Mouse (Mus musculus) embryonic facial prominence, embryonic 12.5 days (tissue): Measurements from ENCODE around the gene Gpr84. TPM values are rescaled to one million over a fixed set of nuclear protein-coding genes. Genes with fewer than 3 reads are reported as not detected.

Source experiments
- ATAC-seq: fragments of 200-750 bp; cut with Nextera tagmentation; 2 replicates; pipeline ENCODE4 v1.8.0; 2017; ENCODE audit not compliant: insufficient number of reproducible peaks, insufficient read depth, low FRiP score, low TSS enrichment
- H3K27ac ChIP-seq: fragments of 300-500 bp; sonication (generic); 2 replicates; pipeline ENCODE4 v1.5.1; 2016; ENCODE audit warnings: mild to moderate bottlenecking
- H3K27me3 ChIP-seq: fragments of 300-500 bp; sonication (generic); 2 replicates; pipeline ENCODE4 v1.6.1; 2016; ENCODE audit warnings: mild to moderate bottlenecking, moderate library complexity
- H3K36me3 ChIP-seq: fragments of 300-500 bp; sonication (generic); 2 replicates; pipeline ENCODE4 v1.6.1; 2016; ENCODE audit warnings: mild to moderate bottlenecking
- H3K4me1 ChIP-seq: fragments of 300-500 bp; sonication (generic); 2 replicates; pipeline ENCODE4 v1.6.1; 2016
- H3K4me2 ChIP-seq: fragments of 300-500 bp; sonication (generic); replicated peaks from 2 replicates; pipeline ENCODE4 v1.6.1; 2016; ENCODE audit warnings: mild to moderate bottlenecking, moderate library complexity
- H3K4me3 ChIP-seq: fragments of 300-500 bp; sonication (generic); 2 replicates; pipeline ENCODE4 v1.5.1; 2016; ENCODE audit warnings: mild to moderate bottlenecking
- H3K9ac ChIP-seq: fragments of 300-500 bp; sonication (generic); 2 replicates; pipeline ENCODE4 v1.6.1; 2016; ENCODE audit warnings: mild to moderate bottlenecking, moderate library complexity
- H3K9me3 ChIP-seq: fragments of 300-500 bp; sonication (generic); 2 replicates; pipeline ENCODE4 v1.6.1; 2016; ENCODE audit warnings: mild to moderate bottlenecking, moderate library complexity
- WGBS: fragments of 180-500 bp; shearing (Covaris S2); methylation state at CpG from one replicate; pipeline ENCODE4 v1.1.7; 2016; 5-methylcytosine and 5-hydroxymethylcytosine counted together
- polyA plus RNA-seq: library from polyadenylated mRNA; unstranded; fragments of >200 nt; fragmentation: Nextera tagmentation; extraction: Ambion mirVana; gene quantifications from 2 replicates; pipeline ENCODE4 v1.2.1, GENCODE M21; 2016

The Gpr84 gene
- polyA plus RNA-seq, 1 experiment from 2014 or later, result 0.67 TPM

DNA sequence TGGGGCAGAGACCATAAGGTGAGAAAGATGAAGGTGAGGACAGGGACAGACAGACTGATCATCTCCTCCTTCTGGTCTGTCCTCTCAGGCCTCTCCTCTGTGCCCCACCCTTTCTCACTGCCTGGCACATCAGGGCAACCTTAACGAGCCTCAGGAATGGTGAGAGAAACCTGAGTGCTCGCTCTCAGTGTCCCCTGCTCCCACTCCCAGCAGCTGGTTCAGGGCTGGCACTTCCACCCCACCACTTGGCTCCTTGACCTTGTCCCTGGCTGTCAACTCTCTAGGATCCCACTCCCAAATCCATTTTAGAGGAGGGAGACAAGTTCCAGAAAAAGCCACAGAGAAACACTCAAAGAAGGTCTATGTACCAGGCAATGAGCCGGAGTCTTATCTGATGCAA lies 24.6 kb upstream of the Gpr84 start:
- Histone ChIP-seq H3K4me1 (peaks cover 53% of the 10 kb centered on the region), H3K9ac (no peak overlapping the region)

DNA sequence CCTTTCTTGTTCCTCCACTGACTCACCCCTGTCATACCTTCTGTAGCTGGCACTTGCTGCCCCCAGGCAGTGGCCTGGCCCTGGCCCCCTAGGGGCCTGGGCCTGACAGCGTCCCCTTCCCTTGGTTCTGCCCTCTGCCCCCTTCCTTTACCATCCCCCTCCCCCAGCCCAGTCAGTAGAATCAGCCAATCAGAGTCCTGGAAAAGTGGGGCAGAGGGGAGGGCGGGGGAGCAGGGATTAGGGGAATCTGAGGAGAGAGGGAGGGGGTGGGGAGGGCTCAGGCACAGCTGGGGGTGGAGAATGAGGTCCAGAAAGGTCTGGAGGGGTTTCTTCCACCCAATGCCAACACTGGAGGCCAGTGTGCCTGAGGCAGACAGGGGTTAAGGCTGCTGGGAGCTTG lies 23.8 kb upstream of the Gpr84 start:
- peaks cover 5% of the 10 kb centered on the region; the same call in 1 of the 2 replicates for H3K27me3 ChIP-seq
- WGBS, result 10% methylated on average over 2 of the region's 2 CpGs
- H3K4me3 ChIP-seq, result no peak overlapping the region
- no peak overlapping the region for H3K27ac ChIP-seq
- H3K36me3 ChIP-seq, result no peaks in the 10 kb centered on the region
- no peak overlapping the region for H3K9ac ChIP-seq
- H3K4me1 ChIP-seq, result peaks cover 49% of the 10 kb centered on the region
- no peaks in the 10 kb centered on the region for H3K9me3 ChIP-seq
- no peak for ATAC-seq
- H3K4me2 ChIP-seq, result peak overlapping the region; percentile 1; the same call in 1 of the 2 replicates

More for the DNA sequence above, 24.6 kb upstream of the Gpr84 start:
- H3K4me3 ChIP-seq, result no peak overlapping the region
- H3K27me3 ChIP-seq, result peaks cover 10% of the 10 kb centered on the region; the same call in 1 of the 2 replicates
- 0 out of 2 replicates have a peak overlapping the region, but pooled peaks have one; percentile 58 for H3K27ac ChIP-seq
- no peaks in the 10 kb centered on the region for H3K36me3 ChIP-seq
- 57% methylated on average over 3 of the region's 3 CpGs for WGBS
- no peak for ATAC-seq
- H3K4me2 ChIP-seq, result no peak overlapping the region
- no peaks in the 10 kb centered on the region for H3K9me3 ChIP-seq

DNA sequence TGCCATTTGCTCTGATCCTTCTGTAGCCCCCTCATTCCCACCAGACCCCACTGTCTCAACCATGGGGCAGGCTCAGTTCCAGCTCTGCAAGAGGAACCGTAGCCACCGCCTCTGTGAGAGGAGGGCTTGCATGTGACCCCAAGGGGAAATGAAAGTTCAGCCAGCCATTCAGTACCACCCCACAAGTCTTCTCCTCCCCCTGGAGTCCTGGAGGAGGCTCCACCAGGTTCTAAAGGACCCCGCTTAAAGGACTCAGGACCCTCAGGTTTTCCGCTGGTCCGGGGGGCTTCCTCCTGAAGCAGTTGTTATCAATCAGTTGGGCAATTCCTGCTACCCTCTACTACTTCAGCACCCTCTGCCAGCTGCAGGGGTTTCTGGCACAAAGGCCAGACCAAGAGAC lies 23.3 kb upstream of the Gpr84 start:
- 43% methylated on average over 5 of the region's 5 CpGs for WGBS
- no peaks in the 10 kb centered on the region for H3K9me3 ChIP-seq
- no peak for ATAC-seq
- H3K9ac ChIP-seq, result no peak overlapping the region
- H3K27me3 ChIP-seq, result peaks cover under 1% of the 10 kb centered on the region; the same call in 1 of the 2 replicates
- peaks cover 47% of the 10 kb centered on the region for H3K4me1 ChIP-seq
- no peak overlapping the region for H3K27ac ChIP-seq
- H3K36me3 ChIP-seq, result no peaks in the 10 kb centered on the region
- H3K4me2 ChIP-seq, result peak overlapping the region; percentile 1; the same call in 1 of the 2 replicates
- H3K4me3 ChIP-seq, result no peak overlapping the region

DNA sequence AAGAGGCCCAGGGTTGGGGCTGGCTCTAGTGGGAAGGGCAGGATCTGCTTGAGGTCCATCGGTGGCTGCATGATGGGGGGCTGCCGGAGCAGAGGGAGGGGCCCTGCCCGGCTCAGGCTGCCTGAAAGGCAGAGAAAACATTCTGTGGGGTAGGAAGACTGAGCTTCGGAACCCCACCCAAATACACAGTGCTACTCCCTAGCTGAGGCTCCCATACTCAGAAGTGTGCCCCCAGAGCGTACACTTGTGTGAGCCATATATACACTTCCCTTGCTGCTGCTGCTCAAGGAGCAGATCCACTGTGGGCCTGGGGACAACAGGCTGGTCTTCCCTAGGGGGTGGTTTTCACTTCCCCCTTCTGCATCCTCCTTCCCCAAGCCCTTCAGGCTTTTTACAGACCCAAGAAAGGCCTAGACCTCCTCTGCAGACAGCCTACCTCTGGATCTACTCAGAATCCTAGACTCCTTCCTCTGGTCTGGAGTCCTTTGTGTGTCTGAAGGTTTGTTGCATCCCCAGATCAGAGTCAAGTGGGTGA lies 22.7 kb upstream of the Gpr84 start:
- ATAC-seq, result no peak
- peak overlapping the region; percentile 65 for H3K27ac ChIP-seq
- peaks cover 44% of the 10 kb centered on the region for H3K4me1 ChIP-seq
- H3K9ac ChIP-seq, result no peak overlapping the region
- H3K36me3 ChIP-seq, result no peaks in the 10 kb centered on the region
- no peak overlapping the region for H3K4me3 ChIP-seq
- peak overlapping the region; percentile 18; the same call in 1 of the 2 replicates for H3K4me2 ChIP-seq
- no peaks in the 10 kb centered on the region for H3K9me3 ChIP-seq
- no peaks in the 10 kb centered on the region for H3K27me3 ChIP-seq
- 62% methylated on average over 5 of the region's 5 CpGs for WGBS

DNA sequence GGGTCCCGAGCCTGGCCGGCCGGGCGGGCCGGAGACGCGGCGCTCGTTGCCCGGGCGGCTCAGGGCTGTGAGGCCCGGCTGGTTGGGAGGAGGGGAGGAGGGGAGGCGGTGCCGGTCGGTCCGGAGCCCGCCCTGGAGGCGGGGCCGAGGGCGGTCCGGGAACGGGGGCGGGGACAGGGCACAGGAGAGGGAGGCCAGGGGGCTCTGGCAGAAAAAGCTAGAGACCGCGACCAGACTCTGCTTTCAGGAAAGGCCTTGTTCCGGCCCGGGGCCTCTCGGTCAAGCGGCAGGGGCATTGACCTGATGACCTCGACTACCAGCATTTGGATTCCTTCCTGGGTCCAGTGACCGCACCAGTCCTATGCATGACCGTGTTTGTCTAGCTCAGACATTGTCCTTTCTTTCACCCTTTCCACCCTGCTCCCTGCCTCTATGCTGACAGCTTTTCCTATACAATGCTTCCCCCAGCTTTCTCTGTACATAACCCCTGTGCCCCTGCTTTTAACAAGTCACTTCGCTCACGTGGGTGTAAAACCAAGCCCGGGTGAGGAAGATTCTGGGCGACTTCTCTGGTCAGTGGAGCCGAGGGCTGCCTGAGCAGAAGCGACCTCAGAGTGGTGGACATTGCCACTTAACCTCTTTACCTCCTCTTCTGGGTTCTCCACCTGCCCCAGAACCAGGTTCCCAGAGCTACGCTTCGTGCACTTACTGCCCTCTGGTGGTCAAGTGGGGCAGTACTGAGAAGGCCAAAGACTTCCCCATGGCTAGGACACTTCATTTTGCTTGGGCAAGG lies 13.2 kb upstream of the Gpr84 start:
- peak; percentile 94 for ATAC-seq

DNA sequence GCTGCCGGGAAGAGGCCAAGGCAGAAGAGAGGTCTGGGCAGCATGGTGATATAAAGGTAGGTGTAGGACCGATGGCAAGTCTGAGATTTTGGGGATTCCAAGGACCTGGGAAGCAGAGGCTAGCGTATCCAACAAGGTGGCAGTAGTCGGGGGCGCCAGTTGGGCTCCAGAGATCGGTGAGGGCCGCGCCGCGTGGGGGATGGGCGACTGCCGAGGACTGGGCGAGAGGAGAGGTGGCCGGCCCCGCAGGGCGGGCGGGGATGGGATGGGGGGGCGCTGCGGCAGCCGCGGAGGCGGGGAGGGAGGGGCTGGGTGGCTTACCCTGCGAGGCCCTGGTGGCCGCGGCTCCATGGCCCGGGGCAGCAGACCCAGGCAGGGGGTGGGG lies 12.7 kb upstream of the Gpr84 start:
- no peaks in the 10 kb centered on the region for H3K27me3 ChIP-seq
- ATAC-seq, result peak; percentile 45

More for the DNA sequence above, 13.2 kb upstream of the Gpr84 start:
- WGBS, result 2% methylated on average over 39 of the region's 40 CpGs
- Histone ChIP-seq H3K4me1 (peaks cover 28% of the 10 kb centered on the region), H3K36me3 (0 out of 2 replicates have a peak, but pooled peaks cover 4% of the 10 kb centered on the region), H3K27ac (peak overlapping the region; percentile 77), H3K27me3 (no peaks in the 10 kb centered on the region), H3K9ac (peak overlapping the region; percentile 86), H3K4me2 (peak overlapping the region; percentile 79), H3K9me3 (no peaks in the 10 kb centered on the region), H3K4me3 (peak overlapping the region; percentile 76)

DNA sequence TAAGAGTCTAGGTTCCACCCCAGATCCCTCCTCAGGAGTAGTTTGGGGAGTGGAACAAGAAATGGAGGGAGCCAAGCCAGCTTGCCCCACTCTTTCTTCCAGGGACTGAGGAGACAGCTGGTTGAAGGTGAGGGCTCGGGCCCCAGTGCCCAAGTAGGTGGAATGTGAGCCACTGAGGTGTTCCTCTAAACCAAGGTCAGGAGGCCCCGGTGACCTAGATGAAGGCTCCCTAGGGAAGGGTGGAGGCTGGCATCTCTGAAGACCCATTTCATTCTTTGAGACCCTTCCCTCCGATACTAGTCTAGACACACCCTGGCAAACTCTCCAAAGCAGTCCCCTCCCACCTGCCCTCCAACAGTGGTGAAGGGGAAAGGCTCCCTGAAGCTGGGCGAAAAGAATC lies 12.0 kb upstream of the Gpr84 start:
- H3K27me3 ChIP-seq, result no peaks in the 10 kb centered on the region
- peak overlapping the region; percentile 79 for H3K4me2 ChIP-seq
- peaks cover 12% of the 10 kb centered on the region for H3K36me3 ChIP-seq
- H3K4me1 ChIP-seq, result peaks cover 28% of the 10 kb centered on the region
- peak overlapping the region; percentile 86 for H3K9ac ChIP-seq
- ATAC-seq, result no peak
- 39% methylated on average over 4 of the region's 4 CpGs for WGBS
- no peaks in the 10 kb centered on the region for H3K9me3 ChIP-seq
- 0 out of 2 replicates have a peak overlapping the region, but pooled peaks have one; percentile 77 for H3K27ac ChIP-seq
- H3K4me3 ChIP-seq, result peak overlapping the region; percentile 76

More for the DNA sequence above, 12.7 kb upstream of the Gpr84 start:
- peak overlapping the region; percentile 79 for H3K4me2 ChIP-seq
- WGBS, result under 1% methylated on average over 15 of the region's 26 CpGs
- H3K4me1 ChIP-seq, result peaks cover 28% of the 10 kb centered on the region
- H3K27ac ChIP-seq, result peak overlapping the region; percentile 77
- H3K4me3 ChIP-seq, result peak overlapping the region; percentile 76
- H3K36me3 ChIP-seq, result 0 out of 2 replicates have a peak, but pooled peaks cover 6% of the 10 kb centered on the region
- H3K9ac ChIP-seq, result peak overlapping the region; percentile 86
- H3K9me3 ChIP-seq, result no peaks in the 10 kb centered on the region

DNA sequence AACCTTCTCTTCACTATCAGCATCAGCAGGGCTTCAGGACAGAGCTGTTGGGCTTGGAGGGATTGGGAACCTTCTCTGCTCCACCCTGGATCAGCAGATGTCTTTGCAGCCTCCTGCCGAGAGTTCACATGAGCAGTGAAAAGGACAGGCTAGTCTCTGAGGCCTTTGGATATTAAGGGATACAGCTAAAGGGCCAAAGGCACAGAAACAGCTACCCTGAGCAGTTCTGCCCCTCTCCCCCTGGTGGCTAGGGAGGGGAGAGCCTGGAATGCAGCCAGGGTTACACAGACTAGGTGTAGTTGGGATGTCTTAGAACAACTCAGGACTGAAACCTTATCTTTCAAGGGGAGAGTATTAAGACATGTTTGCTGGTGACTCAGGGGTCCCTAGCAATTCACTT lies 10.7 kb upstream of the Gpr84 start:
- peaks cover 28% of the 10 kb centered on the region for H3K4me1 ChIP-seq
- H3K36me3 ChIP-seq, result peaks cover 25% of the 10 kb centered on the region
- H3K9me3 ChIP-seq, result no peaks in the 10 kb centered on the region
- no peak overlapping the region for H3K4me3 ChIP-seq
- WGBS, result 44% methylated on average over 1 of the region's 1 CpGs
- H3K4me2 ChIP-seq, result no peak overlapping the region
- no peak for ATAC-seq
- H3K27me3 ChIP-seq, result no peaks in the 10 kb centered on the region
- H3K27ac ChIP-seq, result no peak overlapping the region
- H3K9ac ChIP-seq, result no peak overlapping the region

DNA sequence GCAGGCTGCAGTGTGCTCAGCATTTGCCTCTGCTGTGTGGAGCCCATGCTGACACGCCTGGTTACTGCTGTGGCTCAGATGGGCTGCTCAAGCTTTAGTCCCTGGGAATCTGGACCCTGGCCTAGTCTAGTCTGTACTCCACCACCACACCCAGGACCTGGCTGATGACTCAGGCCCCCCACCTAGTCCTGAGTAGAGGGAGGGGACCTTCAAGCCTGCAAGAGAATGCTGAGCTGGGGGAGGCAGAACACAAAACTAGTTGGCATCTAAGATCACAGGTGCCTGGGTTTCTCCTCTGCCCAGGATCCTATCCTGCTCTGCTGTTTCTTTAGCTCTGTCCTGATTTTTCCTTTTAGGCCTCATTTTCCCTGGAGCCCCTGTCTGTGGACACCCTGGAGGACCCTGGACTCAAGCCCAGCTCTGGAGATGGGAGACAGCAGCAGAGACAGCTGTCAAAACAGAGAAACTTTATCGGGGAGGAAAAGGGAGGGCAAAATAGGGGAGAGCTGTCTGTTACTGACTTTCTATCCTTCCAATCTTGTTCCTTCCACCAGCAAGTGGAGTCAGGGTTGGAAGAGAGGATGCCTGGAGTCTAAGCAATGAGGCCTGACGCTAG lies 7.9 kb upstream of the Gpr84 start:
- Histone ChIP-seq H3K9ac (no peak overlapping the region), H3K27me3 (no peaks in the 10 kb centered on the region; the same call in 1 of the 2 replicates), H3K4me3 (no peak overlapping the region), H3K36me3 (peaks cover 34% of the 10 kb centered on the region), H3K4me1 (peaks cover 36% of the 10 kb centered on the region), H3K4me2 (no peak overlapping the region), H3K27ac (no peak overlapping the region; the same call in 1 of the 2 replicates), H3K9me3 (no peaks in the 10 kb centered on the region)
- WGBS, result 65% methylated on average over 3 of the region's 3 CpGs
- ATAC-seq, result no peak

DNA sequence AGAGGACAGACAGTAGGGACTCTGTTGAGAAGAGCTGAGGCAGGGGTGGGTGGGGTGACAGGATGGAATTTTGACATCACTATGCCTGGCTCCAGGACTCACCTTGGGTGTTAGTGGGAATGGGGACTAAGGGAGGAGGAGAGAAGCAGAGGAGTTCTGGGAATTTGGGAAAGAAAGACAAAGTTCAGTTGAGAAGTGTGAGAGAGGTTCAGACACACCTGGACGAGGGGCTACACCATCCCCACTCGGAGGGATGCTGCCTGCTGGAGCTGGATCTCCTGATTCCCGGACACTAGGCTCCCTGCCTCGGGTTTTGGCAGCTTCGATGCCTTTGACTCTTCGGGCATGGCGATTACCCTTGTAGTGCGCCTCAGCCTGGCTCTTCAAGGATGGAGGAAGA lies 7.3 kb upstream of the Gpr84 start:
- H3K4me3 ChIP-seq, result no peak overlapping the region
- H3K36me3 ChIP-seq, result peaks cover 34% of the 10 kb centered on the region
- no peak overlapping the region for H3K9ac ChIP-seq
- H3K27me3 ChIP-seq, result no peaks in the 10 kb centered on the region; the same call in 1 of the 2 replicates
- H3K4me2 ChIP-seq, result no peak overlapping the region
- no peak overlapping the region; the same call in 1 of the 2 replicates for H3K27ac ChIP-seq
- peaks cover 34% of the 10 kb centered on the region for H3K4me1 ChIP-seq
- H3K9me3 ChIP-seq, result no peaks in the 10 kb centered on the region
- no peak for ATAC-seq
- 91% methylated on average over 8 of the region's 8 CpGs for WGBS

DNA sequence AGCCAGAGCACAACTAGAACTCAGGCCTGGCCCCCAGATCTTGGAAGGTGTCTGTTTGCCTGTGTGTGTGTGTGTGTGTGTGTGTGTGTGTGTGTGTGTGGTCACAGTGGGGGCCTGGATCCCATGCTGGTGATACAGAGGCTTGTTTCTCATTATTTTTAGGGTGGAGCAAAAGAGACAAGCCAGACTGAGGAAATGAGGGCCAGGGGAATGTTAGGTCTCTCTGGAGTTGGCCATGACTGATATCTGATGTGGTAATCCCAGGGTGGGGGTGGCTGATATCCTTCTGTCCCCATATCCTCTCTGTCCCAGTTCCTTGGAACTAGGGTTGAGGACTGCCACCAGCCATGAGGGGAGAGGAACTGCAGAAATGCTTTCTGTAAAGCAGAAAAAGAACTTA lies 6.7 kb upstream of the Gpr84 start:
- H3K27me3 ChIP-seq, result no peaks in the 10 kb centered on the region; the same call in 1 of the 2 replicates
- no peak overlapping the region for H3K4me2 ChIP-seq
- no peak overlapping the region for H3K27ac ChIP-seq
- H3K9ac ChIP-seq, result no peak overlapping the region
- no peaks in the 10 kb centered on the region for H3K9me3 ChIP-seq
- H3K4me3 ChIP-seq, result no peak overlapping the region
- no peak for ATAC-seq
- H3K36me3 ChIP-seq, result peaks cover 34% of the 10 kb centered on the region
- H3K4me1 ChIP-seq, result peaks cover 28% of the 10 kb centered on the region
